18 mouse cellular contexts compared by ENCODE assay signal in genomic region chr14:76940507-76940906, GRCm38 (mm10).
DNase-seq lines count a peak whose midpoint lies in the region; ATAC-seq lines count a peak whose summit lies in the region.
"Had no signal": no experiment of that assay in that cellular context is flagged by ENCODE, and none has a peak within 500 bp of the region (broad histone marks: within the 10 kb centered on the region; RNA-seq: fewer than 3 reads in every experiment).

No protein-coding gene starts in this region.

- peak; percentile 73 for ATAC-seq in frontal cortex, adult (ENCODE audit: low TSS enrichment)
- ATAC-seq: activated CD4-positive, CD25-positive, alpha-beta regulatory T cell, adult 4 months; CD4-positive, CD25-positive, alpha-beta regulatory T cell, adult 4 months; Patski had no signal

- DNase-seq in frontal cortex, postnatal 25 days (ENCODE audit: low spot score in 2 of 2), result no peak
- DNase-seq in brain, adult 2 months (ENCODE audit: low read depth, low spot score), result peak; percentile 53
- DNase-seq in urinary bladder, postnatal 4 days (ENCODE audit: low spot score in 2 of 2), result no peak
- DNase-seq: adrenal gland, adult 2 months; adrenal gland, adult 8-10 months; adrenal gland, postnatal 10 days; adrenal gland, postnatal 14 days; adrenal gland, postnatal 25 days; adrenal gland, postnatal 36 days; B cell, adult 2 months; cerebellum, adult 11 months; cerebellum, adult 11-12 months; cerebellum, adult 18-20 months; cerebellum, adult 2 months had no signal
